Mouse (Mus musculus): Measurements from ENCODE around the gene Vgll4. TPM values are rescaled to one million over a fixed set of nuclear protein-coding genes. Genes with fewer than 3 reads are reported as not detected.

Vgll4 gene
- polyA plus RNA-seq, 1 experiment from 2014 or later: 65.9 TPM

DNA sequence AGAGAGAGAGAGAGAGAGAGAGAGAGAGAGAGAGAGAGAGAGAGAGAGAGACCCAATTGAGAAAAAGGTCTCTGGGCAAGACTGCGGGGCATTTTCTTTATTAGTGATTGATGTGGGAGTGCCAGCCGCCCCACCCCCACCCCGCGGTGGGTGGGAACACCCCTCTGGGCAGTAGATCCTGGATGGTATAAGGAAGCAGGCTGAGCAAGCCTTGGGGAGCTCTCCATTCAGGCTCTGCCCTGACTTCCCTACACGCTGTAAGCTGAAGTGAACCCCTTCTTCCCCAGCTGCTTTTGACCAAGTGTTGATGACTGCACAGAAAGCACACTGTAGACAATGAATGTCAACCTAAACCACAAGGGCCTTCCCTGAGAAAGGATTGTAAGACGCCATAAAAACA lies 592 bp upstream of the Vgll4 start:
- no peak overlapping the region for H3K27ac ChIP-seq
- H3K4me2 ChIP-seq: peak overlapping the region; percentile 99
- H3K4me3 ChIP-seq: peak overlapping the region; percentile 68; the same call in 1 of the 2 replicates
- H3K9me3 ChIP-seq: no peaks in the 10 kb centered on the region
- ATAC-seq (ENCODE audit: low FRiP score): no peak
- peaks cover 37% of the 10 kb centered on the region for H3K4me1 ChIP-seq (replicated peaks)
- 19% methylated on average over 6 of the region's 6 CpGs for WGBS
- H3K27me3 ChIP-seq: peaks cover 39% of the 10 kb centered on the region
- H3K9ac ChIP-seq: no peak overlapping the region
- H3K36me3 ChIP-seq: no peaks in the 10 kb centered on the region

- ATAC-seq (ENCODE audit: low FRiP score): peak; percentile 79
- Histone ChIP-seq H3K36me3 (no peaks in the 10 kb centered on the region), H3K9ac (peak overlapping the region; percentile 81), H3K4me1 (replicated peaks) (peaks cover 37% of the 10 kb centered on the region), H3K27ac (peak overlapping the region; percentile 76), H3K27me3 (peaks cover 43% of the 10 kb centered on the region), H3K9me3 (no peaks in the 10 kb centered on the region), H3K4me3 (peak overlapping the region; percentile 68), H3K4me2 (peak overlapping the region; percentile 99)
- under 1% methylated on average over 71 of the region's 82 CpGs for WGBS
These were observed 1.2 kb downstream of the Vgll4 start for GRCm38 (mm10) chr6:114968361-114969212.

DNA sequence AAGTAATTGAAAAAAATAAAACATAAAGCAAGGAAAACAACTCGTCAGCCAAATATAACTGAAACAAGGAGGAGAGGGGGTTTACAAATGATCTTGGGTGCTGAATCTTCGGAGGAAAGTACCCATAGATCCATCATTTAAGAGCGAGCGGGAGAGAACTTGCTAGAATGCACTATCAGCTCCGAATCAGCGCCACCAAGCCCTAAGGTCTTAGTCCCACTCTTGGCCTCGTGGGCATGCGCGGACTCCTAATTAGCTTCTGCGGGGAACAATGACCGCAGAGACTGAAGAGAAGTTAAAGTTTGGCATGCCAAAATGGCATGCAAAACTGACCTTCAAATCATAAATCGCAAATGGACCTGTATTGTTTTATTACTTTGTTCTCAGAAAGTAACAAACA lies 2.2 kb downstream of the Vgll4 start:
- 40% methylated on average over 12 of the region's 12 CpGs for WGBS
- peak overlapping the region; percentile 99 for H3K4me2 ChIP-seq

GRCm38 (mm10) chr6:114966396-114967154 lies 3.2 kb downstream of the Vgll4 start:
- H3K9ac ChIP-seq: no peak overlapping the region
- 21% methylated on average over 2 of the region's 2 CpGs for WGBS
- H3K9me3 ChIP-seq: no peaks in the 10 kb centered on the region
- no peaks in the 10 kb centered on the region for H3K36me3 ChIP-seq
- no peak overlapping the region for H3K4me3 ChIP-seq
- H3K4me2 ChIP-seq: no peak overlapping the region
- peaks cover 34% of the 10 kb centered on the region for H3K4me1 ChIP-seq (replicated peaks)
- H3K27me3 ChIP-seq: peaks cover 45% of the 10 kb centered on the region
- no peak overlapping the region for H3K27ac ChIP-seq
- no peak for ATAC-seq (ENCODE audit: low FRiP score)

More for the DNA sequence above, 2.2 kb downstream of the Vgll4 start:
- H3K9ac ChIP-seq: no peak overlapping the region
- H3K9me3 ChIP-seq: no peaks in the 10 kb centered on the region
- no peaks in the 10 kb centered on the region for H3K36me3 ChIP-seq
- ATAC-seq (ENCODE audit: low FRiP score): no peak
- no peak overlapping the region for H3K27ac ChIP-seq
- H3K27me3 ChIP-seq: peaks cover 43% of the 10 kb centered on the region
- H3K4me1 ChIP-seq (replicated peaks): peaks cover 37% of the 10 kb centered on the region
- H3K4me3 ChIP-seq: peak overlapping the region; percentile 68

GRCm38 (mm10) chr6:114965802-114966201 lies 4.0 kb downstream of the Vgll4 start:
- Histone ChIP-seq H3K9ac (no peak overlapping the region), H3K9me3 (no peaks in the 10 kb centered on the region), H3K4me1 (replicated peaks) (peaks cover 31% of the 10 kb centered on the region), H3K4me2 (no peak overlapping the region), H3K36me3 (no peaks in the 10 kb centered on the region), H3K4me3 (no peak overlapping the region), H3K27ac (no peak overlapping the region), H3K27me3 (peaks cover 48% of the 10 kb centered on the region)
- no peak for ATAC-seq (ENCODE audit: low FRiP score)
- WGBS: 91% methylated on average over 3 of the region's 3 CpGs

DNA sequence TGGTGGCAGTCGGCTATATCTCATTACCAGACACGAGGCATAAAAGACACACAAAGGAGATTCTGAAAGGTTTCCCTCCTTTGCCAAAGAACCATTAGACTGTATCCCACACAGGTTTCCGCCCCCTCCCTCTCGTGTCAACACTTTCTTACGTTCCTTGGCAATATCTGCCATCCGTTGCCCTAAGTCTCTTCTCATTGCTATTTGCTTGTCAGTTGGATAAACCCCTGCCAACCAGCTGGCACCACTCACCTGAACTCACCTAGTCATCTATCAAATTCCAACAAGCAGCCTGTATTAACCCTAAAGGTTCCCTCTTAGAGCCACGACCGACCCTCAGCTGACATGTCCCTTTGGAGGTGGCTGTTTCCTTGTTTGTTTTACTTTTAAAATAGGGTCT lies 4.4 kb downstream of the Vgll4 start:
- WGBS: 90% methylated on average over 8 of the region's 8 CpGs
- H3K4me1 ChIP-seq (replicated peaks): peaks cover 31% of the 10 kb centered on the region
- no peak for ATAC-seq (ENCODE audit: low FRiP score)

GRCm38 (mm10) chr6:114964235-114964634 lies 5.6 kb downstream of the Vgll4 start:
- no peak for ATAC-seq (ENCODE audit: low FRiP score)
- no peak overlapping the region for H3K4me2 ChIP-seq
- H3K9ac ChIP-seq: no peak overlapping the region
- no peaks in the 10 kb centered on the region for H3K36me3 ChIP-seq
- peaks cover 41% of the 10 kb centered on the region for H3K27me3 ChIP-seq
- H3K9me3 ChIP-seq: no peaks in the 10 kb centered on the region
- H3K4me1 ChIP-seq (replicated peaks): peaks cover 20% of the 10 kb centered on the region
- H3K4me3 ChIP-seq: no peak overlapping the region
- H3K27ac ChIP-seq: no peak overlapping the region
- 79% methylated on average over 2 of the region's 2 CpGs for WGBS

More for the DNA sequence above, 4.4 kb downstream of the Vgll4 start:
- H3K27ac ChIP-seq: no peak overlapping the region
- H3K9me3 ChIP-seq: no peaks in the 10 kb centered on the region
- peaks cover 48% of the 10 kb centered on the region for H3K27me3 ChIP-seq
- no peak overlapping the region for H3K9ac ChIP-seq
- no peaks in the 10 kb centered on the region for H3K36me3 ChIP-seq
- no peak overlapping the region for H3K4me2 ChIP-seq
- no peak overlapping the region for H3K4me3 ChIP-seq

DNA sequence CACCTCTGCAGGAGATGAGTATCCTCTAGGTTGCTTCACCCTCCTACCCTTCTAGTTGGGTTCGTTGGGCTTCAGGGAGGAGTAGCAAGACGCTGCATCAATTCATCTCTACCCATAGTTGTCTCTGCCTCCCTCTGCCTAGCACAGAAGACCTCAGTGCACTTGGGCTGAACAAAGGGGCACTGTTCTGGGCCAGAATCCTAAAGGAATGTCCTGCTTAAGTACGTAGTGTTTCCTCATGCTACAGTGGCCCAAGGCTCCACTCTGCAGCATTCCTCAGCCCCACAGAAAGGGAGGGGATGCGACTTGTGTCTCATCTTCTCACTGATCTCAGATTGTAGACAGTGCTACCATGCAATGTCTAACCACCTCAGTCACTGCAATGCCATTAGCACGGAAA lies 6.2 kb downstream of the Vgll4 start:
- WGBS: 76% methylated on average over 5 of the region's 5 CpGs
- peaks cover 15% of the 10 kb centered on the region for H3K4me1 ChIP-seq (replicated peaks)
- peaks cover 36% of the 10 kb centered on the region for H3K27me3 ChIP-seq
- no peak overlapping the region for H3K4me2 ChIP-seq
- no peak for ATAC-seq (ENCODE audit: low FRiP score)
- no peak overlapping the region for H3K4me3 ChIP-seq
- no peaks in the 10 kb centered on the region for H3K9me3 ChIP-seq
- H3K27ac ChIP-seq: no peak overlapping the region
- no peaks in the 10 kb centered on the region for H3K36me3 ChIP-seq
- no peak overlapping the region for H3K9ac ChIP-seq

GRCm38 (mm10) chr6:114961276-114962068 lies 8.3 kb downstream of the Vgll4 start:
- WGBS: 84% methylated on average over 10 of the region's 10 CpGs
- no peaks in the 10 kb centered on the region; the same call in 1 of the 2 replicates for H3K4me1 ChIP-seq (replicated peaks)
- no peak overlapping the region for H3K27ac ChIP-seq
- peaks cover 21% of the 10 kb centered on the region for H3K27me3 ChIP-seq
- ATAC-seq (ENCODE audit: low FRiP score): no peak
- H3K9ac ChIP-seq: no peak overlapping the region
- no peaks in the 10 kb centered on the region for H3K36me3 ChIP-seq
- H3K4me3 ChIP-seq: no peak overlapping the region
- no peak overlapping the region for H3K4me2 ChIP-seq
- no peaks in the 10 kb centered on the region for H3K9me3 ChIP-seq

DNA sequence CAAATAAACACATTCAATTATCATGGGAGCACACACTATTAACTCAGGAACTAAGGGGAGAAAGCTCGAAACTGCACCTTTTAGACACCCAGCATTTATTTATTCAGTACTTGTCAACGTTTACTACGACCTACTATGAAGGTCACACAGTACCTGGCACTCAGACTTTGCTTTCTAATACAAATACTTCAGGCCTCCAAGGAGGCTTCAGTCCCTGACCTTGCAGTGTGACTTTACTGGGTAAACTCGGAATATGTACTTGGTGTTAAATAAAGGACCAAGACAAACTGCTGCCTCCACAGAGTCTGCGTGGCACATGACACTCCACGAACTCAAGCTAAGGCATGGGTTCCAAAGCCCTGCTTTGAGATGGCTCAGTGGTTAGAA lies 10.8 kb downstream of the Vgll4 start:
- Histone ChIP-seq H3K4me2 (no peak overlapping the region), H3K9ac (no peak overlapping the region), H3K4me3 (no peak overlapping the region), H3K27me3 (peaks cover 4% of the 10 kb centered on the region; the same call in 1 of the 2 replicates), H3K4me1 (replicated peaks) (no peaks in the 10 kb centered on the region; the same call in 1 of the 2 replicates), H3K27ac (no peak overlapping the region), H3K36me3 (no peaks in the 10 kb centered on the region), H3K9me3 (no peaks in the 10 kb centered on the region)
- WGBS: 79% methylated on average over 6 of the region's 6 CpGs
- ATAC-seq (ENCODE audit: low FRiP score): no peak

- Histone ChIP-seq H3K4me3 (no peak overlapping the region), H3K9me3 (no peaks in the 10 kb centered on the region), H3K36me3 (no peaks in the 10 kb centered on the region), H3K9ac (no peak overlapping the region), H3K27ac (no peak overlapping the region; the same call in 1 of the 2 replicates), H3K4me1 (replicated peaks) (peaks cover 3% of the 10 kb centered on the region; the same call in 1 of the 2 replicates), H3K4me2 (no peak overlapping the region), H3K27me3 (peaks cover 4% of the 10 kb centered on the region; the same call in 1 of the 2 replicates)
- ATAC-seq (ENCODE audit: low FRiP score): no peak
- WGBS: 82% methylated on average over 10 of the region's 10 CpGs
These were observed 11.4 kb downstream of the Vgll4 start for GRCm38 (mm10) chr6:114958249-114959011.

Data from hindbrain, embryonic 13.5 days (tissue).